Mouse (Mus musculus): ENCODE data around the gene Rora. TPM values are rescaled to one million over a fixed set of nuclear protein-coding genes. Genes with fewer than 3 reads are reported as not detected.

The Rora gene
- polyA plus RNA-seq (2015; fragmentation: Nextera tagmentation; extraction: Ambion mirVana), result 10.9 and 11.1 TPM in 2 replicates

GRCm38 (mm10) chr9:68653211-68654038 lies at the start of gene Rora:
Gene Rora (plus strand): TSS chr9:68653786.
- H3K4me2 ChIP-seq, result peak within 1 kb of the TSS; percentile 86
- peaks cover 27% of the 10 kb centered on the region for H3K4me1 ChIP-seq (replicated peaks)
- ATAC-seq (ENCODE audit: low read depth), result peak; percentile 79
- peak within 1 kb of the TSS; percentile 86 for H3K4me3 ChIP-seq
- H3K36me3 ChIP-seq, result no peaks in the 10 kb centered on the region
- under 1% methylated on average over 69 of the region's 72 CpGs for WGBS
- H3K27me3 ChIP-seq, result no peaks in the 10 kb centered on the region
- H3K9me3 ChIP-seq, result no peaks in the 10 kb centered on the region
- H3K27ac ChIP-seq (replicated peaks), result peak within 1 kb of the TSS; percentile 97
- peak within 1 kb of the TSS; percentile 88 for H3K9ac ChIP-seq

GRCm38 (mm10) chr9:68614006-68614405 lies 39.6 kb upstream of the Rora start:
- WGBS, result 90% methylated on average over 9 of the region's 9 CpGs

GRCm38 (mm10) chr9:68617116-68617515 lies 36.5 kb upstream of the Rora start:
- no peak for ATAC-seq (ENCODE audit: low read depth)
- H3K9ac ChIP-seq, result no peak overlapping the region
- no peaks in the 10 kb centered on the region for H3K9me3 ChIP-seq
- 8% methylated on average over 4 of the region's 4 CpGs for WGBS
- peaks cover 5% of the 10 kb centered on the region; the same call in 1 of the 2 replicates for H3K4me1 ChIP-seq (replicated peaks)
- no peak overlapping the region for H3K4me2 ChIP-seq
- H3K36me3 ChIP-seq, result no peaks in the 10 kb centered on the region
- no peak overlapping the region for H3K27ac ChIP-seq (replicated peaks)
- H3K27me3 ChIP-seq, result no peaks in the 10 kb centered on the region
- H3K4me3 ChIP-seq, result no peak overlapping the region

More at GRCm38 (mm10) chr9:68614006-68614405, 39.6 kb upstream of the Rora start:
- H3K36me3 ChIP-seq, result no peaks in the 10 kb centered on the region
- H3K27me3 ChIP-seq, result no peaks in the 10 kb centered on the region
- H3K4me3 ChIP-seq, result no peak overlapping the region
- no peak overlapping the region for H3K9ac ChIP-seq
- ATAC-seq (ENCODE audit: low read depth), result no peak
- H3K4me2 ChIP-seq, result no peak overlapping the region
- H3K9me3 ChIP-seq, result no peaks in the 10 kb centered on the region
- H3K27ac ChIP-seq (replicated peaks), result no peak overlapping the region
- peaks cover 5% of the 10 kb centered on the region; the same call in 1 of the 2 replicates for H3K4me1 ChIP-seq (replicated peaks)

- no peak overlapping the region for H3K27ac ChIP-seq (replicated peaks)
- no peak for ATAC-seq (ENCODE audit: low read depth)
- H3K4me2 ChIP-seq, result no peak overlapping the region
- no peaks in the 10 kb centered on the region for H3K36me3 ChIP-seq
- no peaks in the 10 kb centered on the region for H3K9me3 ChIP-seq
- no peaks in the 10 kb centered on the region for H3K27me3 ChIP-seq
- 85% methylated on average over 2 of the region's 2 CpGs for WGBS
- H3K9ac ChIP-seq, result no peak overlapping the region
- peaks cover 5% of the 10 kb centered on the region; the same call in 1 of the 2 replicates for H3K4me1 ChIP-seq (replicated peaks)
- no peak overlapping the region for H3K4me3 ChIP-seq
Measured at GRCm38 (mm10) chr9:68620036-68620435, 33.5 kb upstream of the Rora start.

GRCm38 (mm10) chr9:68620441-68620840 lies 33.1 kb upstream of the Rora start:
- ATAC-seq (ENCODE audit: low read depth), result no peak
- no peak overlapping the region for H3K9ac ChIP-seq
- H3K9me3 ChIP-seq, result no peaks in the 10 kb centered on the region
- H3K27me3 ChIP-seq, result no peaks in the 10 kb centered on the region
- no peak overlapping the region for H3K27ac ChIP-seq (replicated peaks)
- peaks cover 5% of the 10 kb centered on the region; the same call in 1 of the 2 replicates for H3K4me1 ChIP-seq (replicated peaks)
- H3K4me2 ChIP-seq, result no peak overlapping the region
- 81% methylated on average over 6 of the region's 6 CpGs for WGBS
- no peak overlapping the region for H3K4me3 ChIP-seq
- no peaks in the 10 kb centered on the region for H3K36me3 ChIP-seq

- Histone ChIP-seq H3K27ac (replicated peaks) (no peak overlapping the region), H3K9ac (no peak overlapping the region), H3K4me3 (no peak overlapping the region), H3K4me2 (no peak overlapping the region), H3K4me1 (replicated peaks) (no peaks in the 10 kb centered on the region), H3K9me3 (no peaks in the 10 kb centered on the region), H3K36me3 (no peaks in the 10 kb centered on the region), H3K27me3 (no peaks in the 10 kb centered on the region)
- WGBS, result 83% methylated on average over 4 of the region's 4 CpGs
- ATAC-seq (ENCODE audit: low read depth), result no peak
Measured at GRCm38 (mm10) chr9:68624981-68625380, 28.6 kb upstream of the Rora start.

GRCm38 (mm10) chr9:68637301-68637700 lies 16.3 kb upstream of the Rora start:
- ATAC-seq (ENCODE audit: low read depth), result no peak
- Histone ChIP-seq H3K27ac (replicated peaks) (no peak overlapping the region), H3K9ac (no peak overlapping the region), H3K4me1 (replicated peaks) (peaks cover 7% of the 10 kb centered on the region), H3K9me3 (no peaks in the 10 kb centered on the region), H3K27me3 (no peaks in the 10 kb centered on the region), H3K4me3 (no peak overlapping the region), H3K4me2 (no peak overlapping the region), H3K36me3 (no peaks in the 10 kb centered on the region)
- 91% methylated on average over 8 of the region's 8 CpGs for WGBS

GRCm38 (mm10) chr9:68641123-68641522 lies 12.5 kb upstream of the Rora start:
- Histone ChIP-seq H3K4me1 (replicated peaks) (peaks cover 7% of the 10 kb centered on the region), H3K27me3 (no peaks in the 10 kb centered on the region), H3K27ac (replicated peaks) (no peak overlapping the region), H3K36me3 (no peaks in the 10 kb centered on the region), H3K4me2 (no peak overlapping the region), H3K9me3 (no peaks in the 10 kb centered on the region), H3K9ac (no peak overlapping the region), H3K4me3 (no peak overlapping the region)
- ATAC-seq (ENCODE audit: low read depth), result no peak
- WGBS, result 67% methylated on average over 3 of the region's 3 CpGs

- 83% methylated on average over 3 of the region's 3 CpGs for WGBS
Measured at GRCm38 (mm10) chr9:68648061-68648460, 5.5 kb upstream of the Rora start.

GRCm38 (mm10) chr9:68654039-68654332 lies 400 bp downstream of the Rora start:
- peak overlapping the region; percentile 86 for H3K4me2 ChIP-seq
- no peaks in the 10 kb centered on the region for H3K9me3 ChIP-seq
- peak overlapping the region; percentile 88 for H3K9ac ChIP-seq
- peak; percentile 34 for ATAC-seq (ENCODE audit: low read depth)
- H3K36me3 ChIP-seq, result no peaks in the 10 kb centered on the region
- peaks cover 27% of the 10 kb centered on the region for H3K4me1 ChIP-seq (replicated peaks)
- WGBS, result 1% methylated on average over 27 of the region's 28 CpGs
- H3K4me3 ChIP-seq, result peak overlapping the region; percentile 86
- peak overlapping the region; percentile 97 for H3K27ac ChIP-seq (replicated peaks)
- H3K27me3 ChIP-seq, result no peaks in the 10 kb centered on the region

More at GRCm38 (mm10) chr9:68648061-68648460, 5.5 kb upstream of the Rora start:
- no peak overlapping the region for H3K4me3 ChIP-seq
- H3K4me2 ChIP-seq, result no peak overlapping the region
- H3K9ac ChIP-seq, result no peak overlapping the region
- H3K9me3 ChIP-seq, result no peaks in the 10 kb centered on the region
- no peaks in the 10 kb centered on the region for H3K27me3 ChIP-seq
- H3K36me3 ChIP-seq, result no peaks in the 10 kb centered on the region
- H3K27ac ChIP-seq (replicated peaks), result no peak overlapping the region
- no peak for ATAC-seq (ENCODE audit: low read depth)
- H3K4me1 ChIP-seq (replicated peaks), result peaks cover 5% of the 10 kb centered on the region

- Histone ChIP-seq H3K4me1 (replicated peaks) (peaks cover 27% of the 10 kb centered on the region), H3K27ac (replicated peaks) (peak overlapping the region; percentile 97), H3K27me3 (no peaks in the 10 kb centered on the region), H3K9ac (peak overlapping the region; percentile 88), H3K36me3 (no peaks in the 10 kb centered on the region), H3K4me2 (peak overlapping the region; percentile 86), H3K9me3 (no peaks in the 10 kb centered on the region), H3K4me3 (peak overlapping the region; percentile 86)
- peak; percentile 48 for ATAC-seq (ENCODE audit: low read depth)
- WGBS, result under 1% methylated on average over 41 of the region's 43 CpGs
Measured at GRCm38 (mm10) chr9:68654333-68655017, 889 bp downstream of the Rora start.
